Mouse (Mus musculus) CH12.LX (cell line): ENCODE measurements around the gene Dnah5.

Experiments used
- CHD2 ChIP-seq: IDR thresholded peaks from 2 replicates; pipeline ENCODE4 v1.6.1; 2011; ENCODE audit warnings: low read length, improper control_type of control experiment
- CTCF ChIP-seq, 2 experiments: IDR thresholded peaks in 1 of 2; conservative IDR thresholded peaks in 1 of 2; 2 replicates each; pipeline ENCODE4 v1.5.1; 2011 to 2012; ENCODE audit warnings: low read depth in 2 of 2, low read length in 2 of 2, improper control_type of control experiment in 1 of 2, inconsistent platforms in 1 of 2, mild to moderate bottlenecking in 1 of 2, moderate library complexity in 1 of 2
- ETS1 ChIP-seq: conservative IDR thresholded peaks from 2 replicates; pipeline ENCODE4 v1.6.1; 2012; ENCODE audit warnings: low read depth, mild to moderate bottlenecking, inconsistent platforms, low read length, improper control_type of control experiment, moderate library complexity
- HCFC1 ChIP-seq: IDR thresholded peaks from 2 replicates; pipeline ENCODE4 v1.6.1; 2012; ENCODE audit warnings: low read depth, mild to moderate bottlenecking, inconsistent platforms, low read length, improper control_type of control experiment
- MAFK ChIP-seq: IDR thresholded peaks from 2 replicates; pipeline ENCODE4 v1.6.1; 2011; ENCODE audit warnings: low read length, improper control_type of control experiment; ENCODE audit not compliant: insufficient replicate concordance
- MYC ChIP-seq: IDR thresholded peaks from 2 replicates; pipeline ENCODE4 v1.6.1; 2011; ENCODE audit warnings: low read depth, mild to moderate bottlenecking, improper control_type of control experiment, low read length
- POLR2AphosphoS2 ChIP-seq: IDR thresholded peaks from 2 replicates; pipeline ENCODE4 v1.6.1; 2011; ENCODE audit warnings: low read depth, low read length, improper control_type of control experiment

DNA sequence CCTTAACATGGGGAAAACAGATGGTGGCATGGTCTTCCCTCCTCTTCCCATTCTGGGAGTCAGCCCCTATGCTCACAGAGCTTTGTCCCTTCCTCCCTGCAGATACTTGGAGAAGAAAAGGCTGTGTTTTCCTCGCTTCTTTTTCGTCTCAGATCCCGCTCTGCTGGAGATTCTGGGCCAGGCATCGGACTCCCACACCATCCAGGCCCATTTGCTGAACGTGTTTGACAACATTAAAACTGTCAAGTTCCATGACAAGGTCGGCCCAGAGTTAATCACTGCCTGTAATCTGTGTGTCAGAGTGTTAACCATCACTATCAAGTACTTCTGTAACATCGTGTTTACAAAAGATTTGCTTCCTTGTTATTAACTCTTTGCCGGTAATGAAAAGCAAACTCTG lies 103.6 kb downstream of the Dnah5 start:
- TF ChIP-seq MYC (no peak), CTCF (conservative IDR thresholded peaks at IDR 0.05 in 1 of 2, IDR thresholded peaks at IDR 0.05 in 1 of 2; ENCODE audit: low read depth in 2 of 2, low read length in 2 of 2) (no peak), ETS1 (no peak), MAFK (no peak), HCFC1 (no peak), POLR2AphosphoS2 (no peak), CHD2 (no peak)
